Mouse (Mus musculus): ENCODE data around the gene Cdc34.

The Cdc34 gene

DNA sequence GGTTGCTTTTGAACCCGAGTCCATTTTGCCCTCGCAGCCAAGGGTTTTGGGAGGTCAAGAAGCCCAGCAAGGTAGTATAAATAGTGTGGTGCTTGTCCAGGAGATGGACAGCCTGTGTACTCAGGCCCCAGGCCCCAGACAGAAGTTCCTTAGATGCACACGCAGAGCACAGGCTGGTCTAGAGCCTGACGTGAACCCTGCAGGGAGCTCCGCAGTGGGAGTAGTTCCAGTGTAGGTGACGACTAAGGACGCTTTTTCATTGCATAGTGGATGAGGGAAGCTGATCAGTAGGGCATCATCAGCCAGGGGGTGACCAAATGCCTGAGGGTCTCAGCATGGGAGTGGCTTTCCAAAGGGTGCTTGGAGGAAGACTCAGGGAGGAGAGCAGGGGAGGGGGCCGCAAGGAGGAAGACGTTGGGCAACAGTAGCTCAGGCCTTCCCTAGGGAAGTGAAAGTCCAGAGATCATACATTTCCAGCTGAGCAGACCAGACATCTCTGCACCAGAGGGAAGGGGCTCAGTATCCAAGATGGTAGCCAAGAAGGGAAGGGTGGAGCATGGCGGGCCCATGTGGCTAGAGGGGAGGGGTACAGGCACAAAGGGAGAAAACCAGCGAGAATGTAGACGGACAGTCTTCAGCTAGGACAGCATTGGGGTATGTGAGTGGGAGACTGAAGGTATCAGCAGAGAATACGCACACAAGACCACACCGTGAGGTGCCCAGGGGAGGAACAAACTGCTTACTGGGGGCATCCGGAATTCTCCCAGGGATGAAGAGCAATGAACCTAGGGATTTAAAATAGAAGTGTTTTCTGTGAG lies 11.7 kb upstream of the Cdc34 start:
- intact Hi-C loops (cut with DNase I): no loop called here

- intact Hi-C loops (cut with DNase I): no loop called here
Measured at GRCm38 (mm10) chr10:79671396-79672087, 10.5 kb upstream of the Cdc34 start.

- intact Hi-C loops (cut with DNase I): no loop called here
Measured at GRCm38 (mm10) chr10:79672088-79672455, 9.9 kb upstream of the Cdc34 start.

- intact Hi-C loops (cut with DNase I): no loop called here
Measured at GRCm38 (mm10) chr10:79673054-79673453, 8.9 kb upstream of the Cdc34 start.

GRCm38 (mm10) chr10:79675346-79676035 lies 6.5 kb upstream of the Cdc34 start:
- intact Hi-C loops (cut with DNase I): no loop called here

DNA sequence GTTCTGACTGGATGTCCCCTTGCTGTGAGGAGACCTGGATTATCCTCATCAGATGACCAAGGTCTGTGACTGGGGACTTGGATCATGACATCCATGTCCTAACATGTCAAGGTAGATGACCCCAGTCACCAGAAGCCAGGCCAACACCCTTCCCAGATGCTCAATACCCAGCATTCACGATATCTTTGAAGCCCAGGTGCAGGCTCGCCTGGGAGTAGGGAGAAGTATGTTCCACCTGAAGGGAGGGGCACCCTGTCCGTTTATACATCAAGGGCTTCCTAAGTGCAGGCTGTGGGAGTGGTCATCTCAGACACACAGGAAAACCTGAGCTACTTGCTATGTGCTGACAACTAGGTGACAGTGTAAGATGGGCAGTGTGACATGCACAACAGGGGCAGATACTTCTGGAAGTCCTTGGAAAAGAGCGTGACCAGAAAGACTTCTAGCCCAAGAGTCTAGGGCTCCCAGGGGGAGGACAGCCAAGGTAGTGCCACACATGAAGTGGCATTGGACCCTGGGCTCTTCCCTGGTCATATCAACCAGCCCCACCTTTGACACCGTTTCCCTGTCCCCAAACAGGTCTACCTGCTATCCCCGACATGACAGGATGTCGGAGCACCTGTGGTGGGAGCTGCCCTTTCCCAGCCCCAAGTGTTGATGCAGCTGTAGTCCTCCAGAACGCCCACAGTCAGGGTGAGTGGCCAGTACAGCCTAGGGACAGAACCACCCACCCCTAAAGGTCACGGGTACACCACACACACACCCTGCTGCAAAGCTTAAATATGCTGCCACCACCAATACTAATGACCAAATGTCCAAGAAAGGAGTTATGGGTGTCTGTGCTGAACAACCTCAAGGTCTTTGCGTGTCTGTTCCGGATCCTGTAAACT lies 1.1 kb upstream of the Cdc34 start:
- intact Hi-C loops (cut with DNase I): no loop called here

- intact Hi-C loops (cut with DNase I): no loop called here
Measured at GRCm38 (mm10) chr10:79682551-79682915, 538 bp downstream of the Cdc34 start.

DNA sequence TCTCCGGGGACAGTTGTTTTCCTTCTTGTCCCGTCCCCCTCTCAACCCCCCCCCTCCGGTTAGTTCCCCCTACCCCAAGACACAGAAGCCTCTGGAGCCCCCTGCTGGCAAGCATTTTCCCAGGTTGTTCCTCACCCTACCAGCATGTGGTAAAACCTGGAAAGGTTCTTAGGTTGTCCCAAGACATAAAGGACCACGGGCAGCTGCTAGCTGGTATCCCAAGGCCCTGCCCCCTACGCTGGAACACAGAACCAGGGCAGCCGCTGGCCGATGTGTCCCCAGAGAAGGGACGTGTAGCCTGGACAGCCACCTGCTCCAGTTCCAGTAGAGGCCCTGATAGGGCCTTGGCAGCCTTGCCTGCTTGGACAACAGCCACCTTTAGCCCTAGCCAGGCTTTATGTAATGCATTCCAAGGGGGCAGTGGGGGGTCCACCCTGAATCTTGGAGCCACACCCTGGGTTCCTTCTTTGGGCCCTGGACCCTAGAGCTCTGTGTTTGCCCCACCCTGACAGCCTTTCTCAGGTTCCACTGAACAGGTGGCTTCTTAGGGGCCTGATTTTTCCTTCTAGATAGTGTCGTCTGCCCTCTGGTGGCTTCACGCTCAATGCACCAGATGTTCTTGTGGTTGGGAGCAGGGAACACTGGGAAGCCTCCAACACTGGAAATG lies 1.1 kb downstream of the Cdc34 start:
- intact Hi-C loops (cut with DNase I): no loop called here

DNA sequence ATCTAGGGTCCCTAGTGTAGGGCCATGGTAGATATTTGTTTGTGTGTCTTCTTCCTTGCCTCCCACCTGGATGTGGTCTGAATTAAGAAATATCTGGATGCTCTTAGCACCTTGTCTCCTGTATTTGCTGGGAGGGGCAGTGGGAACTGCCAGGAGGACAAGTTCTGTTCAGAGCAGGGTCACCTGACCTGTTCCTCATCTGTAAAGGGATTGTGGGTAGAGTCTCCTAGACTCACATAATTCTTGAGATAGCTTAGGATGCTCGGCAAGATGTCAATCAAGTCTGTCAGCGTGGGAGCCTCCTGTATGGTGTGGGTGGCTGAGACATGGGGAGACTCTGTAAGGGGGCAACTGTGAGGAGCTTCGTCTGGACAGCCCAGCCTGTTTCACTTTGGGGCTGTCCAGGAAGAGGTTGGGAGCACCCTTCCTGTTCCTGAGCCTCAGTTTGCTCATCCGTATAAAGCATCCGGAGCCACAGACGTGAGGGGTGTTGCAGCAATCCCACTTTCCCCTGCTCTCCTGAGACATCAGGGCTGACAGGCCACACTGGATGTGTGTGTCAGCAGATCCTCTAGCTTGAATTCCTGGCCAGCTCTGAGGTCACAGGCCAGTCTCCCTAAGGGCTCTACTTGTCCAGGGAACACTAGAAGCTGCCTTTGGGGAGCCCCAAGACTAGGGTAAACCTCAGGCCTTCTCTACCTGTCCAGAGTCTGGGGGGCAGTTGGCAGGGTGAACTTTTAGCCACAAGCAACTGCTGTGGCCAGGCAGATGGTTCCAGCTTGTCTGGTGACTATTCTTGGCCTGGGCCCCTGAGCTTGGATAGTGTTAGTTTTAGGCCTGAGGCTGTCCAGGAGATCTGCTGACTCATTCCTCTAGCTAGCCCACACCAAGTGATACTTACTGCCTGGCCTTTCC lies 2.0 kb downstream of the Cdc34 start:
- intact Hi-C loops (cut with DNase I): no loop called here

DNA sequence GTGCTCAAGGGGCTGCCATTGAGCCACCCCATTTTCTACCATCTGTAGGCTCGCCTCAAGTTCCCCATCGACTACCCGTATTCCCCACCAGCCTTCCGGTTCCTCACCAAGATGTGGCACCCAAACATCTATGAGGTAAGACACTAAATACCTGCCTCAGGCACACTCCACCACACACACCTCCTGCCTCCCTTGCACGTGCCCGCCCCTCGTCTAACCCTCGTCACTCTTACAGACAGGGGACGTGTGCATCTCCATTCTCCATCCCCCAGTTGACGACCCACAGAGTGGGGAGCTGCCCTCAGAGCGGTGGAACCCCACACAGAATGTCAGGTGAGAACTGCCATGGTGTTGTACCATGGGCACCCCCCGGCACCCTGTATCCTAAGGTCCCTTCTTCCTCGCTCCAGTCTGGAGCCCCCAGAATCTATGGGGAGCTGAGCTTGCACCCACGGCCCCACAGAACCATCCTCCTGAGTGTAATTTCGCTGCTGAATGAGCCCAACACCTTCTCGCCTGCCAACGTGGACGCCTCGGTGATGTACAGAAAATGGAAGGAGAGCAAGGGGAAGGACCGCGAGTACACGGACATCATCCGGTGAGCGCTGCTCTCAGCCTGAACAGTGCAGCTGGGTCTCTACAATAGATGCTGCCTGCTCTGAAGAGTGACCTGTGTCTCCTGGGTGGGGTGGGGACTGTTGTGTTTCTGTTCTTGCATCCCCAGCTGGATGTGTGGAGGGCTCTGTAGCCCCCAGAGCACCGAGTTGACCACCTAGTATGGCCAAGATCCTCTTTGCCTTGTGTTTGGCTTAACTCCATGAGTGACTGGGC lies 3.0 kb downstream of the Cdc34 start:
- intact Hi-C loops (cut with DNase I): no loop called here

DNA sequence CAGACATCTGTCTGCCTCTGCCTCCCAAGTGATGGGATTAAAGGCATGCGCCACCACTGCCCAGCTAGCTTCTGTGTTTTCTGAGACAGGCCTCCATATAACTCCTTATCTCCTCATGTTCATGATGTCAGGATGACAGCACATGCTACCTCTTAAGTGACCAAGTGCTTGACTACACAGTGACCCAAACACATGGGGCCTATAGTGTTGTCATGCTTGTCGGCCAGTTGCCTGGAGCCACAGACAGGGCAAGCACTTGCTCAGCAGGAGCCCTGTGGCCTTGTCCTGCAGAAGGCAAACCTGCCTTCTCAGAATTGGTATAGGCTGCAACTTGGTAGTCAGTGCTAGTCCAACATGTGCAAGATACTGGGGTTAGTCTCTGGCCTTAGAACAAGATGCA lies 4.2 kb downstream of the Cdc34 start:
- intact Hi-C loops (cut with DNase I): no loop called here

DNA sequence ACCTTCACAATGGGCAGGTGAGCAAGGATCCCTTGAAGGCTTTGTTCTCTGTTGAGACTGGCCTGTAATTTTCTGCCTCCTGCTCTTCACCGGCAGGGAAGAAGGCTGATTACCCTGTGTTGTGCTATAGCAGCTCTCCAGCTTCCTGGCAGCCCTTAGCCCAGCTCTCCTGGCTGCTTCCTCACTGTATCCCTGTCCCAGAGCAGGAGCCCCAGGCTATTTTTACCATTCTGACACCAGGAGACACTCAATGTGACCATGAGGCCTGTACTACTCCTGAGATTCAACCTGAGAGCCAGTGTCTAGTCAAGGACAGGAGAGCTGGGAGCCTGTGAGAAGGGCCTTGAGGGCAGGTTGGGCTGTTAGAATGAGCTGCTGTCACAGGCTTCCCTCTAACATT lies 4.7 kb downstream of the Cdc34 start:
- intact Hi-C loops (cut with DNase I): no loop called here

DNA sequence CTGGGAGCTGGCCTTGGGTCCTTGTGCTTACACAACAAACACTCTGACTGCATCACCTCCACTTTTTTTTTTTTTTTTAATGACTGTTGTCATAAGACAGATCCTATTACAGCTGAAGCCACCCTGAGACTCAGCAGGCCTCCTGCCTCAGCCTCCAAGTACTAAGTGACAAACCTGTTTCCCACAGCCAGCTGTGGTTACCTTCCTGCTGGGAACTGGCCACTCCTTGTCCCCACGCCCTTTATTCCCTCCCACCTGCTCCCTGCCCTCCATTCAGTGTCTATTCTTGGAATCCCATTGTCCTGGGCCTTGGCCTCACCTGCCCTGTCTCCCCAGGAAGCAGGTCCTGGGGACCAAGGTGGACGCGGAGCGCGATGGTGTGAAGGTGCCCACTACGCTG lies 5.5 kb downstream of the Cdc34 start:
- intact Hi-C loops (cut with DNase I): no loop called here

GRCm38 (mm10) chr10:79688720-79689119 lies 6.7 kb downstream of the Cdc34 start, which contains the start of gene Gzmm:
Gzmm (plus strand) TSS chr10:79689020.
- intact Hi-C loops (cut with DNase I): no loop called here

GRCm38 (mm10) chr10:79689178-79689577 lies 7.2 kb downstream of the Cdc34 start:
- intact Hi-C loops (cut with DNase I): no loop called here

DNA sequence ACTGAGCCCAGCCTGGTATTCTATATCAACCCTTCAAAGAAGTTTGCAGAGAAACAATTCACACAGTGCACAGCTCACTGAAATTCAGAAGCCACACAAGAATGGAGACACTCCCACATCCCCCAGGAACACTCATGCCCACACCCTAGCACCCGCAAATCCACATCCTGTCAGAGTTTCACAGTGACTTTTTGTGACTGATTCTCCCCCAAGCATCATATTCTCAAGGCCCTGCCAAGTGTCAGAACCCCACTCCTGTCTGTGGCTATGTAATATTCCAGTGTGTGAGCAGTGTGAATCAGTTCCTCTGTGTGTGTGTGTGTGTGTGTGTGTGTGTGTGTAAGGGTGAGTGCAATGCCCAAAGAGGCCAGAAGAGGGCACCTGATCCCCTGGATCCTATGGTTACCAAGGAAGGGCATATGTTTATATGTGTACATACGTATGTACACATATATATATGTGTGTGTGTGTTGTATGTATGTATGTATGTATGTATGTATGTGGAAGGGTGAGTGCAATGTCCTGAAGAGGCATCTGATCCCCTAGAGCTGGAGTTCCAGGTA lies 10.1 kb downstream of the Cdc34 start:
- intact Hi-C loops (cut with DNase I): no loop called here

- intact Hi-C loops (cut with DNase I): no loop called here
Measured at GRCm38 (mm10) chr10:79693580-79694378, 11.8 kb downstream of the Cdc34 start.

GRCm38 (mm10) chr10:79694379-79694655 lies 12.3 kb downstream of the Cdc34 start:
- intact Hi-C loops (cut with DNase I): no loop called here

Data from adrenal gland (tissue).